9 mouse cellular contexts compared by ENCODE assay signal in genomic region chr2:153710701-153711330, GRCm38 (mm10). TPM values are rescaled to one million over a fixed set of nuclear protein-coding genes. Genes with fewer than 3 reads are reported as not detected.
DNase-seq lines count a peak whose midpoint lies in the region; ATAC-seq and TF ChIP-seq lines count a peak whose summit lies in the region.
"Had no signal": no experiment of that assay in that cellular context is flagged by ENCODE, and none has a peak within 500 bp of the region (broad histone marks: within the 10 kb centered on the region; RNA-seq: fewer than 3 reads in every experiment).

No protein-coding gene starts in this region.

- no peaks in the 10 kb centered on the region for H3K36me3 ChIP-seq in liver, embryonic 12.5 days
- H3K36me3 ChIP-seq in heart, embryonic 15.5 days: no peaks in the 10 kb centered on the region
- no peaks in the 10 kb centered on the region for H3K36me3 ChIP-seq in lung, embryonic 16.5 days (ENCODE audit: control insufficient read depth, insufficient read depth, low read length)
- H3K36me3 ChIP-seq: liver, embryonic 13.5 days had no signal

- H3K27ac ChIP-seq in cerebellum, adult 2 months (ENCODE audit: insufficient read depth, low read length): no peak overlapping the region
- no peak overlapping the region for H3K27ac ChIP-seq in liver, embryonic 12.5 days
- H3K27ac ChIP-seq in heart, embryonic 15.5 days: peak overlapping the region; percentile 22; the same call in 1 of the 2 replicates
- no peak overlapping the region for H3K27ac ChIP-seq in lung, embryonic 16.5 days (ENCODE audit: low read length)
- H3K27ac ChIP-seq: liver, embryonic 13.5 days had no signal

- DNase-seq in cerebellum, adult 2 months: peak; percentile 10 to 25
- no peak for DNase-seq in cerebellum, adult 11 months
- DNase-seq in liver: peak; percentile 36
- peak; percentile 58 for DNase-seq in brain, embryonic 14.5 days (ENCODE audit: low read depth)
- DNase-seq in urinary bladder, adult 2 months (ENCODE audit: low spot score): no peak
- DNase-seq: liver, embryonic 13.5 days had no signal

- peak; percentile 67 for TF ChIP-seq CTCF in cerebellum, adult 2 months (IDR thresholded peaks at IDR 0.05; ENCODE audit: borderline replicate concordance, insufficient read depth, low read depth, low read length)
- peak; percentile 71; the same call in 1 of the 2 replicates for TF ChIP-seq CTCF in brain, embryonic 14.5 days (IDR thresholded peaks at IDR 0.05; ENCODE audit: borderline replicate concordance, extremely low read depth, insufficient read depth, insufficient read length)

- no peak overlapping the region for H3K4me3 ChIP-seq in cerebellum, adult 2 months (replicated peaks; ENCODE audit: insufficient read depth, low read depth, low read length)
- no peak overlapping the region for H3K4me3 ChIP-seq in liver, embryonic 12.5 days
- H3K4me3 ChIP-seq in heart, embryonic 15.5 days: no peak overlapping the region
- no peak overlapping the region for H3K4me3 ChIP-seq in lung, embryonic 16.5 days (ENCODE audit: low read length)
- H3K4me3 ChIP-seq: liver, embryonic 13.5 days had no signal

- no peaks in the 10 kb centered on the region for H3K9me3 ChIP-seq in liver, embryonic 12.5 days (replicated peaks)
- no peaks in the 10 kb centered on the region for H3K9me3 ChIP-seq in heart, embryonic 15.5 days (replicated peaks)
- no peaks in the 10 kb centered on the region for H3K9me3 ChIP-seq in lung, embryonic 16.5 days (ENCODE audit: control insufficient read depth, low read length)
- H3K9me3 ChIP-seq: liver, embryonic 13.5 days had no signal

- H3K4me1 ChIP-seq in cerebellum, adult 2 months (ENCODE audit: control insufficient read depth, insufficient read depth, low read length): peaks cover 2% of the 10 kb centered on the region; the same call in 1 of the 2 replicates
- H3K4me1 ChIP-seq in liver, embryonic 12.5 days: peaks cover 32% of the 10 kb centered on the region
- H3K4me1 ChIP-seq in heart, embryonic 15.5 days (replicated peaks): peaks cover 29% of the 10 kb centered on the region
- peaks cover 10% of the 10 kb centered on the region for H3K4me1 ChIP-seq in lung, embryonic 16.5 days (replicated peaks; ENCODE audit: control insufficient read depth, insufficient read depth, low read length)

- H3K27me3 ChIP-seq in cerebellum, adult 2 months (ENCODE audit: control insufficient read depth, insufficient read depth, low read length): no peaks in the 10 kb centered on the region
- H3K27me3 ChIP-seq in liver, embryonic 12.5 days (replicated peaks): peaks cover 10% of the 10 kb centered on the region; the same call in 1 of the 2 replicates
- no peaks in the 10 kb centered on the region for H3K27me3 ChIP-seq in heart, embryonic 15.5 days
- H3K27me3 ChIP-seq in lung, embryonic 16.5 days (ENCODE audit: control insufficient read depth, insufficient read depth, low read depth, low read length): no peaks in the 10 kb centered on the region
- H3K27me3 ChIP-seq: liver, embryonic 13.5 days had no signal

- ATAC-seq in liver, embryonic 12.5 days: no peak
- ATAC-seq in heart, embryonic 15.5 days (replicated peaks; ENCODE audit: insufficient number of reproducible peaks, insufficient read depth, low FRiP score, low read depth): peak; percentile 67
- peak; percentile 42 for ATAC-seq in lung, embryonic 16.5 days (ENCODE audit: low read depth)

- no peak overlapping the region for H3K9ac ChIP-seq in liver, embryonic 12.5 days
- no peak overlapping the region for H3K9ac ChIP-seq in heart, embryonic 15.5 days
- no peak overlapping the region for H3K9ac ChIP-seq in lung, embryonic 16.5 days (ENCODE audit: low read length)
- H3K9ac ChIP-seq: liver, embryonic 13.5 days had no signal

- WGBS in cerebellum, adult 2 months: 43% methylated on average over 8 of the region's 8 CpGs
- WGBS in liver, embryonic 12.5 days (ENCODE audit: insufficient replicate concordance): 41% methylated on average over 8 of the region's 8 CpGs
- WGBS in heart, embryonic 15.5 days: 38% methylated on average over 8 of the region's 8 CpGs
- 39% methylated on average over 8 of the region's 8 CpGs for whole genome bisulfite sequencing in lung, embryonic 16.5 days

- TF ChIP-seq POLR2A in cerebellum, adult 2 months (IDR thresholded peaks at IDR 0.05; ENCODE audit: borderline replicate concordance, insufficient read depth, low read length): no peak
- no peak for TF ChIP-seq POLR2A in brain, embryonic 14.5 days (IDR thresholded peaks at IDR 0.05; ENCODE audit: borderline replicate concordance, extremely low read depth, insufficient read depth, insufficient read length, poor library complexity, severe bottlenecking)

- no peak overlapping the region for H3K4me2 ChIP-seq in liver, embryonic 12.5 days
- no peak overlapping the region for H3K4me2 ChIP-seq in heart, embryonic 15.5 days
- H3K4me2 ChIP-seq in lung, embryonic 16.5 days (ENCODE audit: low read depth, low read length): no peak overlapping the region
- H3K4me2 ChIP-seq: liver, embryonic 13.5 days had no signal

RNA-seq across cellular contexts. Expression of gene Dnmt3c, which starts 14.4 kb away (rescaled TPM):
- 0.06 and 0.10 TPM in 2 replicates for polyA plus RNA-seq in cerebellum, adult 2 months (2012; rRNA removed)
- 0.42 and 0.58 TPM in 2 replicates for polyA plus RNA-seq in liver, embryonic 12.5 days (2016; fragmentation: Nextera tagmentation; extraction: Ambion mirVana)
- 0.03 and 0.06 TPM in 2 replicates for polyA plus RNA-seq in brain, embryonic 14.5 days (2012; rRNA removed)
- polyA plus RNA-seq in heart, embryonic 15.5 days (2015; fragmentation: Nextera tagmentation; extraction: Ambion mirVana): not detected in 2 replicates
- polyA plus RNA-seq in lung, embryonic 16.5 days (2015; fragmentation: Nextera tagmentation; extraction: Ambion mirVana): 0.10 and 0.20 TPM in 2 replicates
- not detected in 2 replicates for polyA plus RNA-seq in urinary bladder, adult 2 months (2012; rRNA removed)

RNA-seq across cellular contexts. Expression of gene Mapre1, which starts 30.3 kb away (rescaled TPM):
- polyA plus RNA-seq in cerebellum, adult 2 months (2012; rRNA removed): 19.6 and 22.8 TPM in 2 replicates
- polyA plus RNA-seq in liver, embryonic 12.5 days (2016; fragmentation: Nextera tagmentation; extraction: Ambion mirVana): 199 and 200 TPM in 2 replicates
- polyA plus RNA-seq in brain, embryonic 14.5 days (2012; rRNA removed): 62.8 and 73.8 TPM in 2 replicates
- polyA plus RNA-seq in heart, embryonic 15.5 days (2015; fragmentation: Nextera tagmentation; extraction: Ambion mirVana): 210 and 241 TPM in 2 replicates
- 235 and 255 TPM in 2 replicates for polyA plus RNA-seq in lung, embryonic 16.5 days (2015; fragmentation: Nextera tagmentation; extraction: Ambion mirVana)
- 37.1 and 43.2 TPM in 2 replicates for polyA plus RNA-seq in urinary bladder, adult 2 months (2012; rRNA removed)

Comparison
In these comparisons a context has a peak if more than half of its experiments do, and no peak if none do; other contexts are left out.
1. DNase-seq: peak in cerebellum, adult 2 months (2 of 2), liver (single experiment) and brain, embryonic 14.5 days (single experiment); none in cerebellum, adult 11 months (single experiment) and urinary bladder, adult 2 months (single experiment).